8 mouse cellular contexts compared by ENCODE assay signal in the genomic region with DNA sequence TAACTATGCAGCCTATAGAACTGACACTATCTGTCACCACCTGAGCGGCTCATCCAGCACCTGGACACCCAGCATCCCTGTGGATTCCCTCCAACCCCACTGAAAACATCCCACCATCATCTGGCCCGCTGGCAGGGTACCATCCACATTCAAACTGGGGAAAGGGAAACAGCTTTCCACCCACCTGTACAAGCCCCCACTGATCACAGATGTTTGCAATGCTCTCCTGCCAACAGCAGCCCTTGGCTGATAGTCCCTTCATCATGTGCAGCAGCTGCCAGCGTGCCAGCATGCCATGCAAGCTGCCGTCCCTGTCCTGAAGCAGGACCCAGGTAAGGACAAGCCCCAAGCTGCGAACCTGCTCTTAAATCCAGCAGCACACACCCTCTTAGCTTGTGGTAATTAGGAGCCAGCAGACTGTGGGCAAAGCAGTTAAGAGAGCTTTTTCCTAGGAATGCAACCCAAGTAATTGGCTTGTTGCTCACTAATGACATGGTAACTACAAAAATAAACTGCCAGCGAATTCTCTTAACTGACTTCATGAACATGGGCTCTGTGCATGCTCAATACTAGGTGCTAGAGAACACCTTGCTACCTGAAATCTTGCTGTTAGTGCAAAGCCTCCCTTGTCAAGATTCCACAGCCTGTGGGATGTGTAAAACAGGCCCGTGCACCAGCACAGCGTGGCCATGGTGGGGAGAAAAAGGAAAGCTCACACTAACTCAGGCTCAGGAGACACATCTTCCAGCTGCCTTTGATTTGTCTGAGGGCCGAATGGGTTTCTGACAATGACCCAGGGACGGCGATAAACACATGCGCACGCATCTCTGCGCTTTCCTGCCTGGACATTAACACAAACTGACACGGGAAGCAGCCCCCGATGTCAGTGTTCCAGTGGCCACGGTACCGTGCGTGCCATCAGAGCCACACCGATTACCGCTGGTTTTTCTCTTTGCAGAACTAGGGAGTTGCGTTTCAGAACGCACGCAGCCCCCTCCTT.
DNase-seq lines count a peak whose midpoint lies in the region; ATAC-seq lines count a peak whose summit lies in the region.

No protein-coding gene starts in this region.

- no peaks in the 10 kb centered on the region for H3K36me3 ChIP-seq in embryonic facial prominence, embryonic 15.5 days
- no peaks in the 10 kb centered on the region for H3K36me3 ChIP-seq in intestine, embryonic 16.5 days (ENCODE audit: control insufficient read depth, insufficient read depth, low read length)
- H3K36me3 ChIP-seq in neural tube, embryonic 13.5 days: 0 out of 2 replicates have a peak, but pooled peaks cover 6% of the 10 kb centered on the region

- H3K27ac ChIP-seq in embryonic facial prominence, embryonic 15.5 days (replicated peaks): no peak overlapping the region
- no peak overlapping the region for H3K27ac ChIP-seq in intestine, embryonic 16.5 days (ENCODE audit: low read length)
- H3K27ac ChIP-seq in neural tube, embryonic 13.5 days (replicated peaks): peak overlapping the region; percentile 33; the same call in 1 of the 2 replicates

- H3K4me3 ChIP-seq in embryonic facial prominence, embryonic 15.5 days (replicated peaks): peak overlapping the region; percentile 6; the same call in 1 of the 2 replicates
- no peak overlapping the region for H3K4me3 ChIP-seq in intestine, embryonic 16.5 days (ENCODE audit: low read length)
- H3K4me3 ChIP-seq in neural tube, embryonic 13.5 days: peak overlapping the region; percentile 30

- 35% methylated on average over 24 of the region's 24 CpGs for WGBS in embryonic facial prominence, embryonic 15.5 days
- WGBS in intestine, embryonic 16.5 days: 47% methylated on average over 24 of the region's 24 CpGs
- WGBS in neural tube, embryonic 13.5 days: 46% methylated on average over 24 of the region's 24 CpGs

- DNase-seq in layer of hippocampus, postnatal 36 days: peak; percentile 23 to 25
- DNase-seq in layer of hippocampus, postnatal 14 days (ENCODE audit: low spot score in 2 of 2): no peak
- no peak for DNase-seq in natural killer cell, adult 2 months (ENCODE audit: low spot score in 2 of 2)
- no peak for DNase-seq in adipocyte (ENCODE audit: low spot score)
- DNase-seq in thymus, adult 18-20 months: no peak

- H3K9ac ChIP-seq in embryonic facial prominence, embryonic 15.5 days: no peak overlapping the region
- H3K9ac ChIP-seq in intestine, embryonic 16.5 days (ENCODE audit: low read depth, low read length): no peak overlapping the region
- H3K9ac ChIP-seq in neural tube, embryonic 13.5 days: peak overlapping the region; percentile 59; the same call in 1 of the 2 replicates

- ATAC-seq in embryonic facial prominence, embryonic 15.5 days (ENCODE audit: insufficient number of reproducible peaks, low FRiP score, low TSS enrichment, low read depth): no peak
- ATAC-seq in intestine, embryonic 16.5 days: no peak
- no peak for ATAC-seq in neural tube, embryonic 13.5 days (ENCODE audit: low read depth)

- peaks cover 16% of the 10 kb centered on the region for H3K4me1 ChIP-seq in embryonic facial prominence, embryonic 15.5 days
- H3K4me1 ChIP-seq in intestine, embryonic 16.5 days (ENCODE audit: control insufficient read depth, insufficient read depth, low read length): peaks cover 8% of the 10 kb centered on the region; the same call in 1 of the 2 replicates
- peaks cover 41% of the 10 kb centered on the region for H3K4me1 ChIP-seq in neural tube, embryonic 13.5 days (replicated peaks)

- H3K9me3 ChIP-seq in embryonic facial prominence, embryonic 15.5 days (replicated peaks): no peaks in the 10 kb centered on the region
- no peaks in the 10 kb centered on the region for H3K9me3 ChIP-seq in intestine, embryonic 16.5 days (ENCODE audit: control insufficient read depth, low read length)
- H3K9me3 ChIP-seq in neural tube, embryonic 13.5 days: no peaks in the 10 kb centered on the region

- H3K27me3 ChIP-seq in embryonic facial prominence, embryonic 15.5 days: peaks cover 7% of the 10 kb centered on the region; the same call in 1 of the 2 replicates
- H3K27me3 ChIP-seq in intestine, embryonic 16.5 days (replicated peaks; ENCODE audit: control insufficient read depth, insufficient read depth, low read length): no peaks in the 10 kb centered on the region
- H3K27me3 ChIP-seq in neural tube, embryonic 13.5 days: no peaks in the 10 kb centered on the region

- H3K4me2 ChIP-seq in embryonic facial prominence, embryonic 15.5 days (replicated peaks): peak overlapping the region; percentile 38
- peak overlapping the region; percentile 26; the same call in 1 of the 2 replicates for H3K4me2 ChIP-seq in intestine, embryonic 16.5 days (ENCODE audit: low read depth, low read length)
- H3K4me2 ChIP-seq in neural tube, embryonic 13.5 days: peak overlapping the region; percentile 55

Comparison
In these comparisons a context has a peak if more than half of its experiments do, and no peak if none do; other contexts are left out.
1. DNase-seq: peak in layer of hippocampus, postnatal 36 days (2 of 2); none in layer of hippocampus, postnatal 14 days (0 of 2), natural killer cell, adult 2 months (0 of 2), adipocyte (single experiment) and thymus, adult 18-20 months (0 of 2).
2. Peak in every context shown above with its lines, with median percentiles within 50 percentile points of each other: H3K4me2 ChIP-seq.